Mouse (Mus musculus) left cerebral cortex, postnatal 10 days (tissue): ENCODE results near the gene Ruvbl2. TPM values are rescaled to one million over a fixed set of nuclear protein-coding genes. Genes with fewer than 3 reads are reported as not detected.
"Not testable (repeated sequence)": the region's sequence is repeated elsewhere in the genome, so short reads cannot be mapped to it uniquely, and the experiment has no call there.

Experiments
- DNase-seq, 2 experiments: peaks; one replicate each; pipeline ENCODE4 v3.0.0; 2021 to 2022; ENCODE audit warnings: low spot score in 2 of 2, mixed read lengths in 1 of 2; ENCODE audit errors: extremely low spot score in 1 of 2
- intact Hi-C: fragments of 180-260 bp; cut with DNase I; formaldehyde crosslinking; loops from one replicate; pipeline ENCODE4 v1.15.1; 2025
- total RNA-seq, 2 experiments: library from RNA; stranded (reverse); gene quantifications; 2 replicates each; pipeline ENCODE4 v1.2.3; 2021

Gene Ruvbl2
- total RNA-seq, 2 experiments from 2014 or later = 31.3 to 41.1 TPM

GRCm38 (mm10) chr7:45462868-45463267, 25.0 kb upstream of the Ruvbl2 start:
- DNase-seq, intact Hi-C loops: not testable (repeated sequence)

- intact Hi-C loops = no loop called here
- DNase-seq = no peak
Observed at GRCm38 (mm10) chr7:45462325-45462724, 24.4 kb upstream of the Ruvbl2 start.

GRCm38 (mm10) chr7:45461781-45462180, 23.9 kb upstream of the Ruvbl2 start:
- DNase-seq = no peak
- intact Hi-C loops = no loop called here

GRCm38 (mm10) chr7:45461326-45461725, 23.4 kb upstream of the Ruvbl2 start:
- intact Hi-C loops = no loop called here
- DNase-seq = no peak

GRCm38 (mm10) chr7:45460860-45461314, 23.0 kb upstream of the Ruvbl2 start:
- DNase-seq = peak in 1 of 2 experiments; percentile 78
- intact Hi-C loops = no loop called here

GRCm38 (mm10) chr7:45460377-45460776, 22.5 kb upstream of the Ruvbl2 start:
- intact Hi-C loops = no loop called here

GRCm38 (mm10) chr7:45459564-45460140, 21.8 kb upstream of the Ruvbl2 start, which contains the start of gene Ftl1:
Gene Ftl1 (minus strand): TSS chr7:45459884.
- intact Hi-C loops = not testable (repeated sequence)
- DNase-seq = peak; percentile 98 to 99

More at GRCm38 (mm10) chr7:45460377-45460776, 22.5 kb upstream of the Ruvbl2 start:
- no peak for DNase-seq

- DNase-seq = peak; percentile 62 to 90
- intact Hi-C loops = no loop called here
Observed at GRCm38 (mm10) chr7:45458748-45459563, 21.1 kb upstream of the Ruvbl2 start.

- DNase-seq = peak in 1 of 2 experiments; percentile 43
- intact Hi-C loops = no loop called here
Observed at GRCm38 (mm10) chr7:45457204-45458060, 19.5 kb upstream of the Ruvbl2 start.

GRCm38 (mm10) chr7:45456721-45457203, 18.9 kb upstream of the Ruvbl2 start:
- DNase-seq = no peak
- intact Hi-C loops = no loop called here

GRCm38 (mm10) chr7:45455932-45456696, 18.2 kb upstream of the Ruvbl2 start:
- intact Hi-C loops = no loop called here
- DNase-seq = no peak

GRCm38 (mm10) chr7:45454971-45455370, 17.1 kb upstream of the Ruvbl2 start:
- intact Hi-C loops = no loop called here

GRCm38 (mm10) chr7:45451344-45451982, 13.6 kb upstream of the Ruvbl2 start:
- intact Hi-C loops = no loop called here
- peak; percentile 79 to 87 for DNase-seq

More at GRCm38 (mm10) chr7:45454971-45455370, 17.1 kb upstream of the Ruvbl2 start:
- no peak for DNase-seq

GRCm38 (mm10) chr7:45449974-45450373, 12.1 kb upstream of the Ruvbl2 start:
- intact Hi-C loops = no loop called here

GRCm38 (mm10) chr7:45447325-45447990, 9.6 kb upstream of the Ruvbl2 start:
- intact Hi-C loops = no loop called here
- peak in 1 of 2 experiments; percentile 44 for DNase-seq

More at GRCm38 (mm10) chr7:45449974-45450373, 12.1 kb upstream of the Ruvbl2 start:
- no peak for DNase-seq

GRCm38 (mm10) chr7:45446589-45446988, 8.7 kb upstream of the Ruvbl2 start:
- intact Hi-C loops = no loop called here
- DNase-seq = no peak
